Mouse (Mus musculus) fat pad, adult 2 months (tissue): ENCODE results near the gene Carf.

Experiments used
- DNase-seq: peaks from one replicate; pipeline ENCODE4 v3.0.0-alpha.2; 2011; ENCODE audit warnings: low read depth, low spot score; ENCODE audit errors: extremely low read depth

The Carf gene

GRCm38 (mm10) chr1:60179376-60179775, 81.3 kb downstream of the Carf start:
- DNase-seq = no peak

GRCm38 (mm10) chr1:60179932-60180783, 82.1 kb downstream of the Carf start, which contains the start of gene Nbeal1:
Gene Nbeal1 (plus strand): TSS chr1:60180599.
- DNase-seq = peak; percentile 19

GRCm38 (mm10) chr1:60180784-60181221, 82.8 kb downstream of the Carf start:
- no peak for DNase-seq

- DNase-seq = no peak
These were observed 90.4 kb downstream of the Carf start for GRCm38 (mm10) chr1:60188454-60188853.

GRCm38 (mm10) chr1:60196813-60197212, 98.8 kb downstream of the Carf start:
- DNase-seq = no peak

GRCm38 (mm10) chr1:60199006-60199405, 101.0 kb downstream of the Carf start:
- DNase-seq = peak; percentile 88
